Mouse (Mus musculus): ENCODE results near the gene Gm17783. TPM values are rescaled to one million over a fixed set of nuclear protein-coding genes. Genes with fewer than 3 reads are reported as not detected.

Gm17783 gene
- total RNA-seq (2014; fragmentation: Nextera tagmentation) = not detected in 2 replicates
- total RNA-seq (2017) = 0.12 TPM in 1 of 2 replicates, not detected in the other
- polyA plus RNA-seq (2012) = not detected in 2 replicates

DNA sequence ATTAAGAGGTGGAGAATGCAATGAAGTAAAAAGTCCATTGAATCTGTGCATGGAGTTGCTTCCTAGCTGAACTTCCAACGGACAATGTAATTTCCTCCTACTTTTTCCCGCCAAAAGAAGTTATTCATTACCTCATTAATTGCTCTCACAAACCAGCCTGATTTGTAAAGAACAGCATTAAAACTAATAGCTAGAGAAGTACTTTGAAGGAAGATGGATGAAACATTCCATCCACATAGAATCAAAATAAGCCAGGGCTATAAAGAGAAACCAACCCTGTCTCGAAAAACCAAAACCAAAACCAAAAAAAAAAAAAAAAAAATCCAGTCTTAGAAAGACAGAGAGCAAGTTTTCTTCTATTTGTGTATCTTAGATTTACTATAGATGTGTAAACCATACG lies at the start of gene Gm17783:
Gene Gm17783, minus strand, starts transcription at position 101 of the 400 bp plus-strand sequence.
- H3K4me1 ChIP-seq (ENCODE audit: insufficient read depth, low read depth, low read length) = no peaks in the 10 kb centered on the region
- H3K4me3 ChIP-seq (ENCODE audit: low read depth, low read length) = no peak within 1 kb of the TSS
- DNase-seq (ENCODE audit: low spot score) (no peak), ATAC-seq (ENCODE audit: extremely low read depth, insufficient number of reproducible peaks, low FRiP score, poor library complexity, severe bottlenecking) (no peak)
- TF ChIP-seq GATA2 (IDR thresholded peaks at IDR 0.05; ENCODE audit: borderline replicate concordance, low read depth, low read length) = no peak
- TF ChIP-seq CTCF (IDR thresholded peaks at IDR 0.05; ENCODE audit: low read depth, low read length) = no peak
- TF ChIP-seq TAL1 (conservative IDR thresholded peaks at IDR 0.05; ENCODE audit: low read depth, low read length) = no peak
- TF ChIP-seq GATA1 (IDR thresholded peaks at IDR 0.05; ENCODE audit: borderline replicate concordance, low read length) = no peak
- TF ChIP-seq POLR2AphosphoS5 (IDR thresholded peaks at IDR 0.05; ENCODE audit: insufficient replicate concordance, low read depth, low read length) = no peak
- no peaks in the 10 kb centered on the region for H3K9me3 ChIP-seq (replicated peaks)
- H3K36me3 ChIP-seq (replicated peaks) = no peaks in the 10 kb centered on the region
- H3K27me3 ChIP-seq (ENCODE audit: insufficient read depth, low read length) = no peaks in the 10 kb centered on the region; the same call in 1 of the 2 replicates

DNA sequence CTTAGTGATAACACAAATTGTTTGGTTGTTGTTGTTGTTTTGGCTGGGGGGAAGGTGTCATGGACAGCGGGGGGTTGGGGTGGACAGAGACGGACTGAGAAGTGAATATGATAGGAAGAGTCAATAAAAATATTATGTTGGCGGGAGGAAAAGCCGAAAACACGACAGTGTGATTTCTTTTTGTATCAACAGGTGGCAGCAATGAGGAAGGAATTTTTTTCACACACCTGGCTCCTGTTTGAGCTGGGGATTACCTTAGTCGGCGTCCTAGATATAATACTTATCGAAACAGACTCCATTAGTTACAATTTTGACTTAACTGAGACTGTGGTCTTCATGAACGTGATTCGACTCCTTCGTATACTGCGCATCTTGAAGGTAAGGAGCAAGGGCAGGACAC lies 48.0 kb upstream of the Gm17783 start:
- ATAC-seq (ENCODE audit: extremely low read depth, insufficient number of reproducible peaks, low FRiP score, poor library complexity, severe bottlenecking) = no peak
- TF ChIP-seq GATA1 (IDR thresholded peaks at IDR 0.05; ENCODE audit: borderline replicate concordance, low read length) (no peak), POLR2AphosphoS5 (IDR thresholded peaks at IDR 0.05; ENCODE audit: insufficient replicate concordance, low read depth, low read length) (no peak), GATA2 (IDR thresholded peaks at IDR 0.05; ENCODE audit: borderline replicate concordance, low read depth, low read length) (no peak), TAL1 (conservative IDR thresholded peaks at IDR 0.05; ENCODE audit: low read depth, low read length) (no peak), CTCF (IDR thresholded peaks at IDR 0.05; ENCODE audit: low read depth, low read length) (no peak)
- Histone ChIP-seq H3K4me3 (ENCODE audit: low read depth, low read length) (no peak overlapping the region), H3K4me1 (ENCODE audit: insufficient read depth, low read depth, low read length) (no peaks in the 10 kb centered on the region), H3K36me3 (replicated peaks) (no peaks in the 10 kb centered on the region), H3K9me3 (replicated peaks) (no peaks in the 10 kb centered on the region), H3K27me3 (ENCODE audit: insufficient read depth, low read length) (no peaks in the 10 kb centered on the region)
- no peak for DNase-seq (ENCODE audit: low spot score)

DNA sequence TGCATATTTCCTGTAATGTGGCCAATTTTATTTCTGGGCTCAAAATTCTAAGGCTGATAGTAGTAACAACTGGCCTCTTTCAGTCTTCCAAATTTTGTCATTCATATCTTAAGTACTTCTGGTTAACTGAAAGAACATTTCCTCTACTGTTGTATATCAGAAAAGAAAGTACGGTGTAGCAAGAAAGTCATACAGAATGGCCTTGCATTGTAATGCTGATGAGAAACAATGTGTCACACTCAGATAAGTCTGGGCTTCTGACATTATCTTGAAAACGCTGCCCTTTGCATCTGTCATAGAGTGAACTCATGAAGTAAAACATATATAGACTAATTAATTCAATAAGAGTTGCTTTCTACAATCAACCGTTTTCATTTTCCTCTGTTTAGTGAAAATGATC lies 40.5 kb upstream of the Gm17783 start:
- Histone ChIP-seq H3K27me3 (ENCODE audit: insufficient read depth, low read length) (no peaks in the 10 kb centered on the region), H3K9me3 (replicated peaks) (no peaks in the 10 kb centered on the region), H3K36me3 (replicated peaks) (no peaks in the 10 kb centered on the region), H3K4me3 (ENCODE audit: low read depth, low read length) (no peak overlapping the region), H3K4me1 (ENCODE audit: insufficient read depth, low read depth, low read length) (no peaks in the 10 kb centered on the region)
- ATAC-seq (ENCODE audit: extremely low read depth, insufficient number of reproducible peaks, low FRiP score, poor library complexity, severe bottlenecking) = peak; percentile 28; the same call in 1 of the 2 replicates
- TF ChIP-seq TAL1 (conservative IDR thresholded peaks at IDR 0.05; ENCODE audit: low read depth, low read length) (no peak), GATA1 (IDR thresholded peaks at IDR 0.05; ENCODE audit: borderline replicate concordance, low read length) (no peak), POLR2AphosphoS5 (IDR thresholded peaks at IDR 0.05; ENCODE audit: insufficient replicate concordance, low read depth, low read length) (no peak)
- no peak for DNase-seq (ENCODE audit: low spot score)

DNA sequence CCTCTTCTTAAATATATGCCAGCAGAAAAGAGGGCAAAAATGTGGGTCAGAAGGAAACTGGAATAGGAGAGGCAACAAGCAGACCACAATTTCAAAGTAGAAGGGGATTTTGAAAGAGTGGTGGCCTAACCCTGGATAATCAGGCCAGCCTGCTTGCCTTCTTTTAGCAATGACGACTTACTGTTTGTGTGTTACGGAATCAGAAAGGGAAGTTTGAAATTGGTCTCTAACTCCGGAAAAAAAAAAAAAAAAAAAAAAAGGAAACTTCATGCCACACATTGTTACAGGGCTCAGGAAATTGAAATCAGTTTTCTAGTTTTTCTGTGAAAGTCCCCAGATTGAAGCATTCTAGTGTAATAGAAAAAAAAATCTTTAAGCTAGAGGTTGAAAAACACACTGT lies 29.9 kb upstream of the Gm17783 start:
- no peak for ATAC-seq (ENCODE audit: extremely low read depth, insufficient number of reproducible peaks, low FRiP score, poor library complexity, severe bottlenecking)

DNA sequence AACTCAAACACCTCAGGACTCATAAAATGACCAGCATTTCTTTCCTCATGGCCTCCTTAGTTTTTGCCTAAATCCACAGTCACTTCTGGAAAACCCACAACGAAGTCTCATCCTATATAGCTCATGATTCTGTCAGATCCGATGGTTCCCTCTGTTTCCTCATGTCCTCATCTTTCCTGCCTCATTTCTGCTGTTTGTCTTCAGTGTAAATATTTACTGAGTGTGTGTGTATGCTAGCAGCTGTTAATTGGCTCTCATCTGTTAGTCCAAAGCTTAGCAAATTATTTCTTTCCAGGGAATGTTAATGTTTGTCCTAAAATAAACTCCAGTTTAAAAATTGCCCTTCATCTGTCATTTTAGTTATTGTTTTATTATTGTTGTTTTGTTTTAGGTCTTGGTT lies 19.7 kb upstream of the Gm17783 start:
- ATAC-seq (ENCODE audit: extremely low read depth, insufficient number of reproducible peaks, low FRiP score, poor library complexity, severe bottlenecking) = no peak
- no peaks in the 10 kb centered on the region for H3K27me3 ChIP-seq (ENCODE audit: insufficient read depth, low read length)
- no peak overlapping the region for H3K4me3 ChIP-seq (ENCODE audit: low read depth, low read length)
- no peaks in the 10 kb centered on the region for H3K9me3 ChIP-seq (replicated peaks)
- H3K4me1 ChIP-seq (ENCODE audit: insufficient read depth, low read depth, low read length) = no peaks in the 10 kb centered on the region
- TF ChIP-seq GATA2 (IDR thresholded peaks at IDR 0.05; ENCODE audit: borderline replicate concordance, low read depth, low read length) (no peak), POLR2AphosphoS5 (IDR thresholded peaks at IDR 0.05; ENCODE audit: insufficient replicate concordance, low read depth, low read length) (no peak), TAL1 (conservative IDR thresholded peaks at IDR 0.05; ENCODE audit: low read depth, low read length) (no peak), CTCF (IDR thresholded peaks at IDR 0.05; ENCODE audit: low read depth, low read length) (no peak), GATA1 (IDR thresholded peaks at IDR 0.05; ENCODE audit: borderline replicate concordance, low read length) (no peak)
- no peak for DNase-seq (ENCODE audit: low spot score)
- no peaks in the 10 kb centered on the region for H3K36me3 ChIP-seq (replicated peaks)

More for the DNA sequence above, 29.9 kb upstream of the Gm17783 start:
- Histone ChIP-seq H3K36me3 (replicated peaks) (no peaks in the 10 kb centered on the region), H3K27me3 (ENCODE audit: insufficient read depth, low read length) (no peaks in the 10 kb centered on the region), H3K9me3 (replicated peaks) (no peaks in the 10 kb centered on the region), H3K4me1 (ENCODE audit: insufficient read depth, low read depth, low read length) (no peaks in the 10 kb centered on the region), H3K4me3 (ENCODE audit: low read depth, low read length) (no peak overlapping the region)
- TF ChIP-seq CTCF (IDR thresholded peaks at IDR 0.05; ENCODE audit: low read depth, low read length) = no peak
- no peak for TF ChIP-seq TAL1 (conservative IDR thresholded peaks at IDR 0.05; ENCODE audit: low read depth, low read length)
- TF ChIP-seq POLR2AphosphoS5 (IDR thresholded peaks at IDR 0.05; ENCODE audit: insufficient replicate concordance, low read depth, low read length) = no peak
- TF ChIP-seq GATA1 (IDR thresholded peaks at IDR 0.05; ENCODE audit: borderline replicate concordance, low read length) = no peak
- no peak for TF ChIP-seq GATA2 (IDR thresholded peaks at IDR 0.05; ENCODE audit: borderline replicate concordance, low read depth, low read length)
- no peak for DNase-seq (ENCODE audit: low spot score)

DNA sequence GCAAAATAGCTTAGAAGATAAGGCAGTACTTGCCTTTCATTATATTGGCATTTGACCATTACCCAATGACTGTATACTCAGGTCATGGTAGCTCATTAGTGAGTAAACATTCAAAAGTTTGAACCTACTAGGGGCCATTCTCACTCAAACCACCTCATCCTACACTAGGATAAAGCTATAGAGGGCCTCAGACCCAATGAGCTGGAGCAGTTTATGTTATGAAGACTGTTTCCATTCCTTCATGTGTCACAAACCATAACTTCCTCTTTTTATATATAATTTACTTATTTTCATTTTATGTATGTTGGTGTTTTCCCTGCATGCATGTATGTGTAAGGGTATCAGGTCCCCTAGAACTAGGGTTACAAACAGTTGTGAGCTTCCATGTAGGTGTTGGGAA lies 16.1 kb upstream of the Gm17783 start:
- Histone ChIP-seq H3K36me3 (replicated peaks) (no peaks in the 10 kb centered on the region), H3K27me3 (ENCODE audit: insufficient read depth, low read length) (no peaks in the 10 kb centered on the region), H3K4me1 (ENCODE audit: insufficient read depth, low read depth, low read length) (no peaks in the 10 kb centered on the region), H3K4me3 (ENCODE audit: low read depth, low read length) (no peak overlapping the region), H3K9me3 (replicated peaks) (no peaks in the 10 kb centered on the region)
- TF ChIP-seq GATA2 (IDR thresholded peaks at IDR 0.05; ENCODE audit: borderline replicate concordance, low read depth, low read length) (no peak), POLR2AphosphoS5 (IDR thresholded peaks at IDR 0.05; ENCODE audit: insufficient replicate concordance, low read depth, low read length) (no peak), GATA1 (IDR thresholded peaks at IDR 0.05; ENCODE audit: borderline replicate concordance, low read length) (no peak), CTCF (IDR thresholded peaks at IDR 0.05; ENCODE audit: low read depth, low read length) (no peak), TAL1 (conservative IDR thresholded peaks at IDR 0.05; ENCODE audit: low read depth, low read length) (no peak)
- no peak for DNase-seq (ENCODE audit: low spot score)
- ATAC-seq (ENCODE audit: extremely low read depth, insufficient number of reproducible peaks, low FRiP score, poor library complexity, severe bottlenecking) = no peak

Measured in G1E (cell line).